Mouse (Mus musculus): ENCODE measurements around the gene Mief2. TPM values are rescaled to one million over a fixed set of nuclear protein-coding genes. Genes with fewer than 3 reads are reported as not detected.

Mief2 gene
- total RNA-seq, 2 experiments from 2014 or later = 79.9 to 81.7 TPM

DNA sequence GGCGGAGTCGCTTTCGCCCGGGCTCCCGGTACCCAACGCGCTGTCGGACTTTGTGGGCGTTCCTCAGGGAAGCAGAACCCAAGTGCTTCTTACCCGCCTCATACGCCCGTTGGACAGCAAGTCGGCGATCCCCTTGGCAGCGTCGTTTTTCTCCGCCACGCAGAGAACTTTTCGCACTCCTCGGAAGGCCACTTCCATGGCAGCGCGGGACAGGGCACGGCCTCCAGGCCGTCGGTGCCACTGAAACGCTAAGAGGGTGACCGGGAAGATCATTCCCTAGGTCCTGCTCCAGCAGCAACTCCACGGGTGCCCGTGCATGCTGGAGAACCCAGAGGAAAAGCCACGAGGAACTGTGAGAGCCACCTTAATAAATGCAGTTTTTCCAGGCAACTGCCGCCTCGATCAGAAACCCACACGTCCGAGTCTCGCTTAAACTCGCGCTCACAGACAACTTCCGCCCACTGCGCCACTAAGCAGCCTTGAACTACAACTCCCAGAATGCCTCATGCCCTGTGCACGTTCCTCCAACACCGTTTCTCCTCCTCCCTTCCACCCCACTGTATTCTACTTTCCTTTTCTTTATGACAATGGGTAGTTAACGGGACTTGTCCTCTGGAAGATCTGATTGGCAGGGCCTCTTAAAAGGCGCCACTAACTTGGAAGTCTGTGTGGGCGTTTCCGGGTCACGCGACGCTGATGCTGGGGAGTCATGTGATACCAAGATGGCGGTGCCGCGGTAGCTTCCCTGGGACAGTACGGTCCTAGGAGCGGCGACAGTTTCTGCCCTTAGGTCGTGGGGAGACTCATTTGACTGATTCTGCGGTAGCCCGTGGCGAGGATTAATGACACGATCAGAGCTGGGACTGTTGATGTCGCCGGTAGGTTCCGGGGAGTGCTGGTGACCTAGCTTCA is 48.9 kb downstream of the Mief2 start, which contains the start of the genes Top3a and Smcr8:
TSS of gene Top3a (minus strand) at position 537 of the 912 bp plus-strand sequence.
TSS of gene Smcr8 (plus strand) at position 696 of the 912 bp plus-strand sequence.
- DNase-seq = peak; percentile 68

DNA sequence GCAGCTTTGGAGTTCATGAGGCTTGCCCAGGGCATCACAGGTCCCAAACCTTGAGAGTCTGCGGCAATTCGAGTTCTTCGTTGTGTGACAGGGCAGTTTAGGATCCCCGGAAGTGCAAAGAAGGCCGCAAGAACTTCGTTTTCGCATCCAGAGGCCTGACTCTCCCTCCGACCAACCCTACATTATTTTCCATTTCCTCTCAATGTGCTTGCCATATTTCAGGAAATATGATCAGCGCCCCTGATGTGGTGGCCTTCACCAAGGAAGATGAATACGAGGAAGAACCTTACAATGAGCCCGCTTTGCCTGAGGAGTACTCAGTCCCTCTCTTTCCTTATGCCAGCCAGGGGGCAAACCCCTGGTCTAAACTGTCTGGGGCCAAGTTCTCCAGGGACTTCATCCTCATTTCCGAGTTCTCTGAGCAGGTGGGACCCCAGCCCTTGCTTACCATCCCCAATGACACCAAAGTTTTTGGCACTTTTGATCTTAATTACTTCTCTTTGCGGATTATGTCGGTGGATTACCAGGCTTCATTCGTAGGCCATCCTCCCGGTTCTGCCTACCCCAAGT is 49.7 kb downstream of the Mief2 start:
- no peak for DNase-seq

DNA sequence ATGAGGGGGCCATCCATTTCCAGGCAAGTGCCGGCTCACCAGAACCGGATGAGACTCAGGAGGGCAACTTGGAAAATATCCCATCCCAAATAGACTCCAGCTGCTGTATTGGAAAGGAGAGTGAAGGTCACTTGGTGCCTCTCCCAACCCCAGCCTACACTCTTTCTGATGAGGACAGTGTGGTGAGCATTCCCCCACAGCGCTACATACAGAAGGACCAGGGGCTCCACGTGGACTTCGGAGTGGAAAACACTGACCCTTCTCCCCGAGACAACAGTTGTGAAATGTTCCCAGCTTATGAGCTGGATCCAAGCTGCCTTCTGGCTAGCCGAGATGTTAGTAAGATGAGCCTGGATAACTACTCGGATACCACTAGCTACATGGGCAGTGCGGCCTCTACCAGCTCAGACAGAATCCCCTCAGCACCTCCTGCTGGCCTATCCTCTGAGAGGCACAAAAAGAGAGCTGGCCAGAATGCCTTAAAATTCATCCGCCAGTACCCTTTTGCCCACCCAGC is 51.5 kb downstream of the Mief2 start:
- no peak for DNase-seq

Small RNA genes within 50 kb of the gene (microRNA-seq; reads per million reads assigned to microRNA genes)
- 1.3 reads per million in 2 experiments for gene Mir5100

Other genes starting within 250 kb of the Mief2 start
- gene Alkbh5, start 192.0 kb upstream of the Mief2 start, total RNA-seq (2021) = 10 to 100 TPM; 73.2 to 73.7 TPM
- gene Llgl1, start 28.7 kb upstream of the Mief2 start, total RNA-seq (2021) = 10 to 100 TPM; 15.7 to 20.3 TPM
- gene Flii, start 1.1 kb upstream of the Mief2 start, total RNA-seq (2021) = 10 to 100 TPM; 88.9 to 89.0 TPM
- 1 to 10 TPM; 6.5 to 7.6 TPM for gene Top3a, start 49.0 kb downstream of the Mief2 start, total RNA-seq (2021)
- gene Smcr8, start 49.1 kb downstream of the Mief2 start, total RNA-seq (2021) = 10 to 100 TPM; 13.3 to 14.5 TPM
- 10 to 100 TPM; 21.7 to 26.3 TPM for gene Shmt1, start 83.3 kb downstream of the Mief2 start, total RNA-seq (2021)
- gene Dhrs7b, start 102.2 kb downstream of the Mief2 start, total RNA-seq (2021) = 10 to 100 TPM; 14.9 to 16.2 TPM
- gene Tmem11, start 150.9 kb downstream of the Mief2 start, total RNA-seq (2021) = 10 to 100 TPM; 40.4 to 45.0 TPM
- gene Natd1, start 186.4 kb downstream of the Mief2 start, total RNA-seq (2021) = 10 to 100 TPM; 12.4 to 16.8 TPM
- gene Map2k3, start 203.6 kb downstream of the Mief2 start, total RNA-seq (2021) = 100 to 1,000 TPM; 106 to 115 TPM

All from gastrocnemius, postnatal 10 days (tissue).